Mouse (Mus musculus) hindlimb bud, embryonic 11.5 days (tissue): ENCODE measurements around the gene Spryd3.

Experiments
- DNase-seq: peaks from one replicate; pipeline ENCODE4 v3.0.0-alpha.2; 2012; ENCODE audit warnings: low read depth, low spot score; ENCODE audit errors: extremely low spot score

Gene Spryd3

DNA sequence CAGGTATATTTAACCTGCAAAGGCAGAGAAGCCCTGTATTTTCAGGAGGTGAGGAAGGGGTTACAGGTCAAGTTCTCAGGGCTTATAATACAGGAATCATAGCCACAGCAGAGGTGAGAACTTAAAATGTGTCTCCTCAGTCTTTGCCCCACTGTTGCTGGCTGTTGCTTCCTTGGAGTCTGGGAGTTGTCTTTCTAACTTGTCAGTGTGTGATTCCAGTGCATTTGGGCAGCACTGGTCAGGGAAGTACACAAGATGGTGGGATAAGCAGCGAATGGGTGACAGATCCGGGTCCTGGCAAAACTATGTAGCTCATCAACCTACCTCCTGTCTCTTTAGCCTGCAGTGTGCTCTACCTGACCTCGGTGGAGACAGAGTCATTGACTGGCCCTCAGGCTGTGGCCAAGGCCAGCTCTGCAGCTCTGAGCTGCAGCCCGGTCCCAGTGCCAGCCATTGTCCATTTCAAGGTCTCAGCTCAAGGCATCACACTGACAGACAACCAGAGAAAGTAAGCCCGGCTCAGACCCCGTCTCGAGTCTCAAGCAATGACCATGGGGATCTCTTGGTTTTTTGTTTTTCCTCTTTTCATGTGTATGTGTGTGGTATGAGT is 21.3 kb downstream of the Spryd3 start:
- DNase-seq = no peak

DNA sequence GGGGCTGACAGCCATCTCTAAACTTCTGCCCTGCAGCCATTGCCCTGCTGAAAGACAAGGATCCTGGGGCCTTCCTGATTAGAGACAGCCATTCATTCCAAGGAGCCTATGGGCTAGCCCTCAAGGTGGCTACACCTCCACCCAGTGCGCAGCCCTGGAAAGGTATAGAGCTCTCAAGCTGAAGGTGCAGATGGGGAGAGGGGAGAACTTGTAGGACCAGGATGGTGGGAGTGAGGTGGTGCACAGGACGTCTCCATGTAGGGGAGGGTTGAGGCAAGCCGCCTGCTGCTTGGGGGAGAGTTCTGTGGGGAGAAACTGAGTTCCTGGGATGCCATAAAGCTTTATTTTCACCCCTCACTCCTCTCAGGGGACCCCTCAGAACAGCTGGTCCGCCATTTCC is 22.4 kb downstream of the Spryd3 start:
- no peak for DNase-seq

DNA sequence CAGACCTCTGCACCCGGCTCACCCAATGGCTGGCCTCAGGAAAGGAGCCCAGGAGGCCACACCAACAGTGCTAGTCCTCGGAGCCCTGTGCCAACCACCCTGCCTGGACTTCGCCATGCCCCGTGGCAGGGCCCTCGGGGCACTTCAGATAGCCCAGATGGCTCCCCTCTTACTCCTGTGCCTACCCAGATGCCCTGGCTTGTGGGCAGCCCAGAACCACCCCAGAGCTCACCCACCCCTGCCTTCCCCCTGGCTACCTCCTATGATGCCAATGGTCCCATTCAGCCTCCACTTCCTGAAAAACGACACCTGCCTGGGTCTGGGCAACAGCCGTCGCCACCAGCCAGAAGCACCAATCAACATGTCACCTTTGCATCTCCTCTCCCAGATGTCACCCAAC is 23.2 kb downstream of the Spryd3 start:
- DNase-seq = no peak

DNA sequence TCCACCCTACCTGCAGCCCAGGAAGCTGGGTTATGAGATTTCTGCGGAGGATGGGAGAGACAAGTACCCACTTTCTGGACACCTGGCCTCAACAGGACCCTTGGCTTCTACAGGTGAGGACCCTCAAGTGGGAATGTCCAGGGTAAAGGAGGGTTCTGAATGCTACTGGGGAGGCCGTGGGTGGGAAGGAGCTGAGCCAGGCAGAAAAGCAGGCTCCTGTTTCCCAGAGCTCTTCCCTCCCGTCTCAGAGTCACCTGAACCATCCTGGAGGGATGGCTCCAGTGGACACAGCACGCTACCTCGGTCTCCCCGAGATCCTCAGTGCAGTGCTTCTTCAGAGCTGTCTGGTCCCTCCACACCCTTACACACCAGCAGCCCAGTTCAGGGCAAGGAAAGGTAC is 23.9 kb downstream of the Spryd3 start:
- no peak for DNase-seq

DNA sequence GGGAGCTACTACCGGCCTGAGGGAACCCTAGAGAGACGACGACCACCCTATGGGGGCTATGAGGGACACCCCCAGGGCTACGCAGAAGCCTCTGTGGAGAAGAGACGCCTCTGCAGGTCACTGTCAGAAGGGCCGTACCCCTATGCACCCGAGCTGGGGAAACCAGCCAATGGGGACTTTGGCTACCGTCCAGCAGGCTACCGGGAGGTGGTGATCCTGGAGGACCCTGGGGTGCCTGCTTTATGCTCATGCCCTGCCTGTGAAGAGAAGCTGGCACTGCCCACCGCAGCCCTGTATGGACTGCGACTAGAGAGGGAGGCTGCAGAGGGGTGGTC is 24.6 kb downstream of the Spryd3 start:
- DNase-seq = no peak

DNA sequence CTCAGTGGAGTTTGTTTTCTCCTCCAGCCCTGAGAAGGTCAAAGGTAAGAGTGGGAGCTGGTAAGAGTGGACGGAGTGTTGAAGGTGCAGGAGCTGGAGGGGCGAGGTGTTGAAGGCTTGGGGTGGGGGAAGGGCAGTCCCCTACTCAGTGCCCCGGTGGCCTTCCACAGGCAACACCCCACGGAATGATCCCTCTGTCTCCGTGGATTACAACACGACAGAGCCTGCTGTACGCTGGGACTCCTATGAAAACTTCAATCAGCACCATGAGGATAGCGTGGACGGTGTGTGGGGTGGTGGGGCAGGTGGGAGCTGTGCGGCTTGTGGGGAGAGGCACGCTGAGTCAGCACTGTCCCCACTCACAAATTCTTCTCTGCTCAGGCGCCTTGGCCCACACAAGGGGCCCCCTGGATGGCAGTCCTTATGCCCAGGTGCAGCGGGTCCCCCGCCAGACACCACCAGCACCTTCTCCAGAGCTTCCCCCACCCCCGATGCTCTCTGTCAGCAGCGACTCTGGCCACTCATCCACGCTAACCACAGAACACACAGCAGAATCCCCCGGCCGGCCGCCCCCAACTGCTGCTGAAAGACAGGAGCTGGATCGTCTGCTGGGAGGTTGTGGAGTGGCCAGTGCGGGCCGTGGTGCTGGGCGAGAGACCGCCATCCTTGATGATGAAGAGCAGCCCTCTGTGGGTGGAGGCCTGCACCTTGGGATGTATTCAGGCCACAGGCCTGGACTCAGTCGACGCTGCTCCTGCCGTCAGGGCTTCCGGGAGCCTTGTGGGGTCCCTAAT is 25.1 kb downstream of the Spryd3 start:
- no peak for DNase-seq

DNA sequence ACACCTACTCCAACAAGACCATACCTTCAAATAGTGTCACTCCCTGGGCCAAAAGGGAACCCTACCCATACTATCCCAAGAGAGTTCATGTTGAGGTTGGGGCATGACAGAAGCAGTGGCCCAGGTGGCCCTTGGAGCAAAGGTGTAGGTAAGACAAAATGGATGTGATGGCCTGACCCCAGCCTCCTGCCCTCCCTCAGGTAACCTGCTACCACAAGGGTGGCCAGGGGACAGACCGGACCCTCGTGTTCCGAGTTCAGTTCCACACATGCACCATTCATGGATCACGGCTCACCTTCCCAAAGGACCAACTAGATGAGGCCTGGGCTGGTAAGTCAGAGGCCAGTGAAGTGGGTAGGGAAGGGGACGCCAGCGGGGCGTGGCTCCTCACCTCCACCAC is 25.8 kb downstream of the Spryd3 start:
- no peak for DNase-seq

DNA sequence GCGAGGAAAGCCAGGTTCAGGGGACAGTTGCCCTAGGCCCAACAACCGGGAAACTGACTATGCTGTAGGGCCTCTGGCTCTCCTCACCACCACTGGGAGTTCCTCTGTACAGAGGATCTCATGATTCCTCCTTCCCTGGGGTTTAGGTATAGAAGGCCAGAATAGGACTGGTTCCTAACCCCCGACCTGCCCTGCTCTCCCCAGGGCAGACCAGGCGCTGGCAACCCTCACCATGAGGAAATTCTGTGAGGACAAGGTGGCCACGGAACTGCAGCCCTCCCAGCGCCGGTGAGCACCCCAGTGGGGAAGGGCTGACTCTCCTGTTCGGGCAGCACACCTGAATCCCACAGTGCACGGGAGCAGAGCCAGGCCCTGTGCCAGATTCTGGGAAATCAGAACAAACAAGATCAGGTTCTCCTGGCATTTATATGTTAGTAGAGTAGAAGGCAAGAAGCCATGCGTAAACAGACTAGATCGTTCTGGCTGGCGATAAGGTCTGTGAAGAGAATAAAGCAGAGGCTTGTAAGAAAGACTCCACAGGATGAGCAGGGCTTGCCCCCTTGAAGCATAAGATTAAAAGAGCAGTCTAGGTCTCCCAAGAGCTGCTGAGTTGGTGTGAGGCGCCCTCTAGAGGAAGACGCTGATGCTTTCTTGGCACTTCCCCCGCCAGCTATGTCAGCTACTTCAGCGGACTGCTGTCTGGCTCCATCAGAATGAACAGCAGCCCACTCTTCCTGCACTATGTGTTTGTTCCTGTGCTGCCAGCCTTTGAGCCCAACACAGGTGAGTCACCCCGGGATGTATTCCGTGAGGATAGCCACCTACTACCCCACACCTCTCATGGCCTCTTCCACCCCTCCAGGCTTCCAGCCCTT is 27.1 kb downstream of the Spryd3 start:
- no peak for DNase-seq

DNA sequence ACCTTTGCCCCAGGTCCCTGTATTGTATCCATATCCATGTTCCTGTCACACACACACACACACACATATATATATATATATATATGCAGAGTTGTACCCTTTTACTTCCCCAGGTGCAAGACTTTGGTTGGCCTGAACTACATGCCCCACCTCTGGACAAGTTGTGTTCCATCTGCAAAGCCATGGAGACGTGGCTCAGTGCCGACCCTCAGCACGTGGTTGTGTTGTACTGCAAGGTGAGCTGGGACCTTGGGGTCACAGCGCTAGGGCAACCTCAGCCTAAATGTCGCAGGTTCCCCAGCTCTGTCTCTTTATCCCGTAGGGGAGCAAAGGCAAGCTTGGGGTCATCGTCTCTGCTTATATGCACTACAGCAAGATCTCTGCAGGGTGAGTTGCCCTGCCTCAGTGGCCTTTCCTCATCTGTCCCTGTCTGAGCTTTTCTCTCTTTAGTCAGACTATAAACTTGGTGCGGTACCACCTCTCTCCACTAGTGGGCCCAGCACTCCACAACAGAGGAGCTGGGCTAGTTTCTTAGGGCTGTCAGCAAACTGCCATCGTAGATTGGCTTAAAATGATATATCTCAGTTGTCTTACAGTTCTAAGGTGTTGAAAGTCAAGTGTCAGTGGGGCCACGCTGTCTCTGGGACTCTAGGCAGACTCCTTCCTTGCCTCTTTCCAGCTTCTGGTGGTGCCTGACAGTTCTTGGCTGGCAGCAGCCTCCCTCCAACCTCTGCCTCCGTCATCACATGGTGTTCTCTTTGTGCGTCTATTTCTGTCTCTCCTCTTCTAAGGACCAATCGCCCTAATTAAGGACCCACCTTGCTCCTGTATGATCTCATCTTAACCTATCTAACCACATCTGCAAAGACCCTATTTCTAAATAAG is 28.1 kb downstream of the Spryd3 start:
- no peak for DNase-seq

DNA sequence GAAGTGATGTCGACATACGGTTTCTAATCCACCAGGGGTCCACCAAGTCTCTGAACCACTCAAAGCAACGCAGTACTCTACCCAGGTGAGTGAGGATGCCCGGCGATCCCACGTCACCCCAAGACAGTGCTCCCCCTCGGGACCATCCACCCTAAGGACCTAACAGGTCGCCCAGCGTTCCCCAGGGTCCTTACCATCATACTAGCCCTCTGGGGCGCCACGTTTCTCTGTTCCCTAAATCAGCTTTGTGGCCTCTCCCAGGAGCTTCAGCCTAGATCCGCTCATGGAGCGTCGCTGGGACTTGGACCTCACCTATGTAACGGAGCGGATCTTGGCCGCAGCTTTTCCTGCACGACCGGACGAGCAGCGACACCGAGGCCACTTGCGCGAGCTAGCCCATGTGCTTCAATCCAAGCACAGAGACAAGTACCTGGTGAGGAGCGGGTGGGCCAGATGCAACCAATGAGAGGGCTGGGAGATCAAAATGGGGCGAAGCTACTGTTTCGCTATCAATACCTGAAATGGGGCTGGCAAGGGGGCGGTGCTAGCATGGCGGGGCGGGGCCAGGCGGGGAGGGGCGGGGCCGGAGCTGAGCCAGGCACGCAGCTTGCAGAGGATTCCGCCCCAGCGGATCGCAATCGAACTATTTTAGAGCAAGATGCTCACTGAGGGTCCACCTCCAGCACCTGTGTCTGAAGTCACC is 29.1 kb downstream of the Spryd3 start:
- DNase-seq = no peak

DNA sequence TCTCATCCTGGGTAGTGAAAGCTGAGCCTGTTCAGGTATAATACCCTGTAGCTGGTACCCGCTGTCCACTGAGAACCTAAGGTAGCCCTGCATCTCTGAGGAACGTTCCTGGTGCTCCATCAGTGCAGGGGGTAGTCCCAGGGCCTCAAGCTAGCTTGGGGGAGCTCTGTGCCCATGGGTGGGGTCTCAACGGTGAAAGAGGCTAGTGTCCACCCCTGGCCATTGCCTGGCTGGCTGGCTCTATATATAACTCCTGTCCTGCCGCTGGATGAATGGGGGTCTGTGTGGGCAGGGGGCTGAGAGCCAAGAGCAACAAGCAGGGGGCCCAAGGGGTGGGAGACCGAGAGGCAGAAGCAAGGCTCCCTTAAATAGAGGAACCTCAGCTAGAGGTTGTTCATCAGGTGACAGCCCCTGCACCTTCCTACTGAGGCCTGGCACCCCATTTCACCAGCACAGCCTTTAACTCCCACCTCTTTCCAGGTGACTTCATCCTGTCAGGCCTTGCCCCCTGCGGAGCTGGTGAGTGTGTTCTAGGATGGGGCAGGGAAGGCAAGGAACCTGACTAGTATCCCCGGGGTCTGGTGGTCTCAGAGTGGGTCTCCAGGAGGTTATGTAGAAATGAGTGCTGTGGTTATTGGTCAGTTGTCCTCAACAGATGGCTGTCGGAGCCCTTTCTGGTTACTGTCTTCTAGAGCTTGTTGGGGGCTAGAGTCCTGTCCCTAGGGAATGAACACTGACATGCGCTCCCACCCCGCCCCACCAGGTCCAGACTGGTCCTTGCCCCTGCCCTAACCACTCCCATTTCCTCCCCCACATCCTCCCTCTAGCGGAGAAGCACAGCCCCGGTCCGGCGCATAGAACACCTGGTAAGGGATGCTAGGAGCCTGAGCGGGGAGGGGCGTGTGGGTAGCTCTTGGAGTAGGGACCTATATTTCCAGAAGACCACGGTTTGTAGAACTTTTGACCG is 30.0 kb downstream of the Spryd3 start:
- DNase-seq = no peak

DNA sequence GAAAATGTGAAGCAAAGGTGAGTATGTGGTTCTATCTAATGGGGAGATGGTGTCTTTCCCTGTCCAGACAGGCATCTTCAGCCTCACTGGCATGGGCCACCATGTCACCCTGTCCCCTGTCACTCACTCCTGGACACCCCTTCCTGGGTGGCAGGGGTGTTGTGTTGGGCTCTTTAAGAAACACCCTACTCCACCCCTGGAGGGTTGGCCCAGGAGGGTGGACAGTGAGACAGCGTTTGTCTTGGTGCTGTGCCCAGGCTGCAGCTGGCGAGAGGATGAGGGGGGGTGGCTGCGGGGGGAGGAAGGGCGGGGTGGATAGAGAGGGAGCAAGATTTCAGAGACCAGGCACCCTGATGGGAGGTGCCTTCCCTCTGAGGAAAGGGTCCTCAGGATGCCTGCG is 30.7 kb downstream of the Spryd3 start:
- no peak for DNase-seq

DNA sequence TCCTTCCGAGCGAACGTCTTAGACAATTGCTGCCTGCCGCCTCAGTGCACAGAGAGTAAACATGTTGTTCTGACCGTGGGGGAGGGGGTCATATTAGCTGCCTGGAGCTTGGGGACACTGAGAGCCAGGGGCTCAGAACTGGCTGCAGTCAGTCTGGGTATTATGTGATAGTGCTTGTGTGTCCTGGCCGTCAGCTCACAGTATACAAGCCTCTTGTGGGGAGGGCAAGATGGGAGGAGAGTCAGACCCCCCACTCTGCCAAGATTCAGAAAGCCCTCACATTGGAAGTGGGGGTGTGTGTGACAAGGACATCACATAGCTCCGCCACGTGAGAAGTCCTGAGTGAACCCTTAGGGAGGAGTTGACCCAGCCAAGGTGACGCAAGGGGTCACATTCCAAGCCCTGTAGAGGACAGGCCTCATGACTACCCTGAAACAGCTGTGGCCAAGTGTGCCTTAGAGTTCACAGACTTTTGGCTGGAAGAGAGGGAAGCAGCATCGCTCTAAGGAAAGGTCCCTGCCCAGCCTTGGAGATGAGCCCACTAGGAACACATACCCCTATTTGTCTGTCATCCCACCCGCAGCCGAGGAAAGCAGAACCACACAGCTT is 32.0 kb downstream of the Spryd3 start:
- DNase-seq = no peak

DNA sequence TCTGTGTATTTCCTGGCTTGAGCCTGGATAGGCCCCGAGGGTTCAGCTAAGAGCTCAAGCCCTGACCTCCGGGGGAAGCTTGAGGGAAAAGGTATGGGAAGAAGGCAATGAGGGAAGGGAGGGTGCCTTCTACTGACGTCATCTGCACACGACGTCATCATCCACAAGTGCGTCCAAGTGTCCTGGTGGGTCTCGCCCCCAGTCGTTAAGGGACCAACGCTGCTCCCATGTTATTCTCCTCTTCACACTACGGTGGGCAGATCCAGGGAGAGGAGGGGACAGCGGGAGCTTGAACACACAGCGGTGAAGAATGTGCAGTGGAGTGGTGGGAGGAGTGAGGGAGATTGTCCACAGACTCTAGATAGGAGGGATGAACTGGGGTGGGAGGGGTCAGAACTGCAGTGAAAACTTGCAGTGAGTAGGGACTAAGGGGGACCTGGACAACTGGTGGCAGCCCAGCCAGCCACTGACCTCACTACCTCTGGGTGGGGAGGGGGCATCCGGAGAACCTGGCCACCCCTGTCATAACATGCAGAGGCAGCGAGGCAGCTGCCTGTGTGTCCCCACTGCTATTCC is 32.6 kb downstream of the Spryd3 start:
- no peak for DNase-seq

DNA sequence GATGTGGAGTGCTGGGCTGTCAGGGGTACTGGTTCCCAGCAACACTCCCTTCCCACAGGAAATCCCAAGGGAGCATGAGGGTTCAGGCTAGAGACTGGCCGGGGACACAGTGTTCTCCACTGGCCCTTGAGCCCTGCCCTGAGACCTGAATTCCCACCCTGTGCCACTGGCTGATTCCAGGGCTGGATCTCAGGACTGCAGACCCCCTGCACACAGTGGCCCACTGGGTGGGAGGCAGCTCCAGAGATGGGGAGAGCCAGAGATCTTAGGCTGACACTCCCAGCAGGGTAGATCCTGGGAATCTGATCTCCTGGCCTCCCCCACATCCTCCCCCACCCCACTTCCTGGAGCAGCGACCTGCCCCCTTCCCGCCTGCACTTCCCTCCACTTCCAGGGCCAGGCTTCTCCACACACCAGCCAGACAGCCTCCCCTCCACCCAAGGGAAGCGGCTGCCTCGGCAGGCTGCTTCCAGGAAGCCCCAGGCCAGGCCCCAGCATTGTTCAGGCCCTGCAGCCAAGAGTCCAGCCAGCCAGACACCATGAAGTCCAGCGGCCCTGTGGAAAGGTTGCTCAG is 33.4 kb downstream of the Spryd3 start:
- DNase-seq = no peak

DNA sequence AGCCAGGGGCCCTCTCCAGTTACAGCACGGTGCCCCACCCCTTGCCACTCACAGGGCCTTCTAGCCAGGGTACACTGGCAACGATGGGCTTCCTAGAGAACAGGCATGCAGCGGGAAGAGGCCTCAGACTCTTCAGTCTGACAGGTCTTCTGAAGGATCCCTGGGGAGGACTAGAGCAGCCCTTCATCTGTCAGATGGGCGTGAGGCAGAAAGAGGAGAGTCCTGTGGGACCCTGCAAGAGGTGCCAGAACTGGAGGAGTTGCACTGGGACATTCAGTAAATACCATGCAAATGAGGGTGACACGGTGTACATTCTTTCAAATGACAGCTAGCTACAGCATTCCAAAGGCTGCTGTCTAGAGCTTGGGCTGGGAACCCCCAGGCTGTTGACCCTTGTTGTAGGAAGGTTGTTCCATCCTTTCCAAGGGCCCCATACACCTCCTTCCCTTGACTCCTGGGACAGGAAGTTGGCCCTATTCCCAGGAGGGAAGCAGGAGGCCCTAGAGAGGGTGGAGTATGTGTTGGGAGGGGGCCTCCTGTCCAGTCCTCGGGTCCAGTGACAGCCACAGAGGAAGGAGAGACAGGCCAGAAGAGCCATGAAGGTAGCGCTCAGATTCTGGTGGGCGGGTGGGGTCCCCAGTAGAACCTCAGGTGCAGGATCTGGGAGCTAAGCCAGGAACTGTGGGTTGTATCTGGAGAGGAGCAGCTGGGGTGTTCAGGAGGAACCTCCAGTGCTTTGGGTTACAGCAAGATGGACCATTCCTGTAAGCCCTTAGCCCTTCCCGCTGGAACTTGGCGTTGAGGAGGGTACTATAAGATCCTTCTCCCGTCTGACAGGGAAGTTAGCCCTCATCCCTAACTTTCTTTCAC is 34.1 kb downstream of the Spryd3 start:
- DNase-seq = no peak

DNA sequence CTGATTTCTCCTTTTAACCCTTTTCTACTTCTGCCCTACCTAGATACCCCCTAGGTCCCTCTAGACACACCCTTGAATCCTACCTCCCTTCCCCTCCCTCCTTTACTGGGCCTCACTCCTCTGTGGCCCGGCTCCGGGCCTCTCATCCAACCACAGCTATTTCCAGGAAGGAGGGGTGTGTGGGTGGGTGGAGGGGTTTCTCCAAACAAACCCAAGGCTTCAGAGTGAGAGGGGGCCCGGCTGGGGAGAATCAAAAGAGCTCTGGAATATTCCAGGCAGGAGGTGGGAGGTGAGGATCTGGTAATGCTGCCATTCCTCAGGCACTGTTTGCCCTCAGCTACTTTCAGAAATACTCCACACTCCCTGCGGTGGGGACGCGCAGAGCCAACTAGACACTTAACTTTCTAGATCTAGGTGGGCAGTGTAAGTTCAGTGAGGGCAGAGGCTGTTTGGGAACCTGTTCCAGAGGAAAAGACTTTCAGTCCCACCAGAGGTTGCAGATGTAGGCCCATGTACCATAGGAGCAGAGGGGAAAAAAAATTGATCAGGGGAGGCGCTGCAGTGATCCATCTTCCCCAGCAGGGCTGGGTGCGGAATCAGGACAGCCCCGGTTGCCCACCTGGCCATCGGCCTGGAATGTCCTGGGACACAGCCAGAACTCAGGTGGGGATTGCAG is 34.9 kb downstream of the Spryd3 start:
- no peak for DNase-seq
